Mouse (Mus musculus) forebrain, embryonic 15.5 days (tissue): ENCODE data around the gene Cdkal1. TPM values are rescaled to one million over a fixed set of nuclear protein-coding genes. Genes with fewer than 3 reads are reported as not detected.

Experiments
- ATAC-seq: fragments of 200-750 bp; cut with Nextera tagmentation; replicated peaks from 2 replicates; pipeline ENCODE4 v1.8.0; 2017; ENCODE audit warnings: mild to moderate bottlenecking, moderate TSS enrichment, moderate library complexity
- H3K27ac ChIP-seq: fragments of 300-500 bp; sonication (generic); replicated peaks from 2 replicates; pipeline ENCODE4 v1.5.1; 2015; ENCODE audit warnings: mild to moderate bottlenecking, inconsistent platforms
- H3K27me3 ChIP-seq: fragments of 300-500 bp; sonication (generic); 2 replicates; pipeline ENCODE4 v1.6.1; 2015; ENCODE audit warnings: inconsistent platforms
- H3K36me3 ChIP-seq: fragments of 300-500 bp; sonication (generic); 2 replicates; pipeline ENCODE4 v1.6.1; 2015; ENCODE audit warnings: mild to moderate bottlenecking, inconsistent platforms
- H3K4me1 ChIP-seq: fragments of 300-500 bp; sonication (generic); 2 replicates; pipeline ENCODE4 v1.6.1; 2015; ENCODE audit warnings: inconsistent platforms
- H3K4me2 ChIP-seq: fragments of 300-500 bp; sonication (generic); replicated peaks from 2 replicates; pipeline ENCODE4 v1.6.1; 2015; ENCODE audit warnings: mild to moderate bottlenecking, inconsistent platforms
- H3K4me3 ChIP-seq: fragments of 300-500 bp; sonication (generic); 2 replicates; pipeline ENCODE4 v1.5.1; 2015; ENCODE audit warnings: mild to moderate bottlenecking, inconsistent platforms
- H3K9ac ChIP-seq: fragments of 300-500 bp; sonication (generic); replicated peaks from 2 replicates; pipeline ENCODE4 v1.6.1; 2015; ENCODE audit warnings: mild to moderate bottlenecking, inconsistent platforms
- H3K9me3 ChIP-seq: fragments of 300-500 bp; sonication (generic); 2 replicates; pipeline ENCODE4 v1.6.1; 2016; ENCODE audit warnings: inconsistent platforms
- WGBS: fragments of 180-500 bp; shearing (Covaris S2); methylation state at CpG from one replicate; pipeline ENCODE4 v1.1.7; 2015; ENCODE audit warnings: mixed read lengths; 5-methylcytosine and 5-hydroxymethylcytosine counted together
- polyA plus RNA-seq: library from polyadenylated mRNA; unstranded; fragments of >200 nt; fragmentation: Nextera tagmentation; extraction: Ambion mirVana; gene quantifications from 2 replicates; pipeline ENCODE4 v1.2.1, GENCODE M21; 2015

Cdkal1 gene
- polyA plus RNA-seq, 1 experiment from 2014 or later = 28.0 TPM

GRCm38 (mm10) chr13:29437067-29437466, 418.4 kb downstream of the Cdkal1 start:
- no peak overlapping the region for H3K4me3 ChIP-seq
- no peak overlapping the region for H3K9ac ChIP-seq
- no peaks in the 10 kb centered on the region for H3K36me3 ChIP-seq
- H3K4me2 ChIP-seq = no peak overlapping the region
- WGBS = 68% methylated on average over 2 of the region's 2 CpGs
- H3K4me1 ChIP-seq = peaks cover 12% of the 10 kb centered on the region
- ATAC-seq = no peak
- no peak overlapping the region for H3K27ac ChIP-seq
- H3K9me3 ChIP-seq = no peaks in the 10 kb centered on the region
- H3K27me3 ChIP-seq = no peaks in the 10 kb centered on the region

GRCm38 (mm10) chr13:29434726-29435125, 420.7 kb downstream of the Cdkal1 start:
- Histone ChIP-seq H3K36me3 (no peaks in the 10 kb centered on the region), H3K9me3 (no peaks in the 10 kb centered on the region), H3K27me3 (no peaks in the 10 kb centered on the region), H3K4me2 (no peak overlapping the region), H3K27ac (peak overlapping the region; percentile 67), H3K4me1 (peaks cover 15% of the 10 kb centered on the region), H3K9ac (no peak overlapping the region), H3K4me3 (no peak overlapping the region)
- peak; percentile 83 for ATAC-seq
- WGBS = 39% methylated on average over 4 of the region's 4 CpGs

GRCm38 (mm10) chr13:29430919-29431318, 424.6 kb downstream of the Cdkal1 start:
- Histone ChIP-seq H3K9ac (no peak overlapping the region), H3K9me3 (no peaks in the 10 kb centered on the region), H3K4me1 (peaks cover 15% of the 10 kb centered on the region), H3K36me3 (no peaks in the 10 kb centered on the region), H3K27ac (no peak overlapping the region), H3K4me2 (no peak overlapping the region), H3K27me3 (no peaks in the 10 kb centered on the region), H3K4me3 (no peak overlapping the region)
- ATAC-seq = no peak
- WGBS = 44% methylated on average over 4 of the region's 4 CpGs

GRCm38 (mm10) chr13:29429877-29430276, 425.6 kb downstream of the Cdkal1 start:
- Histone ChIP-seq H3K9ac (no peak overlapping the region), H3K4me1 (peaks cover 15% of the 10 kb centered on the region)

GRCm38 (mm10) chr13:29429196-29429595, 426.3 kb downstream of the Cdkal1 start:
- no peak for ATAC-seq
- 89% methylated on average over 6 of the region's 6 CpGs for WGBS
- Histone ChIP-seq H3K9ac (no peak overlapping the region), H3K9me3 (no peaks in the 10 kb centered on the region), H3K4me1 (peaks cover 9% of the 10 kb centered on the region; the same call in 1 of the 2 replicates), H3K27me3 (no peaks in the 10 kb centered on the region), H3K4me3 (no peak overlapping the region), H3K36me3 (no peaks in the 10 kb centered on the region), H3K27ac (no peak overlapping the region), H3K4me2 (no peak overlapping the region)

More at GRCm38 (mm10) chr13:29429877-29430276, 425.6 kb downstream of the Cdkal1 start:
- no peak for ATAC-seq
- Histone ChIP-seq H3K36me3 (no peaks in the 10 kb centered on the region), H3K27me3 (no peaks in the 10 kb centered on the region), H3K9me3 (no peaks in the 10 kb centered on the region), H3K4me3 (no peak overlapping the region), H3K27ac (no peak overlapping the region), H3K4me2 (no peak overlapping the region)
- 76% methylated on average over 4 of the region's 4 CpGs for WGBS

- 9% methylated on average over 8 of the region's 8 CpGs for WGBS
- no peak overlapping the region for H3K4me2 ChIP-seq
- H3K9me3 ChIP-seq = no peaks in the 10 kb centered on the region
- no peaks in the 10 kb centered on the region for H3K27me3 ChIP-seq
- peaks cover 37% of the 10 kb centered on the region for H3K4me1 ChIP-seq
- no peak overlapping the region for H3K4me3 ChIP-seq
- peak; percentile 93 for ATAC-seq
- H3K27ac ChIP-seq = peak overlapping the region; percentile 86
- H3K36me3 ChIP-seq = no peaks in the 10 kb centered on the region
- H3K9ac ChIP-seq = no peak overlapping the region
These were observed 438.9 kb downstream of the Cdkal1 start for GRCm38 (mm10) chr13:29416450-29417136.

- Histone ChIP-seq H3K27me3 (no peaks in the 10 kb centered on the region), H3K4me1 (peaks cover 37% of the 10 kb centered on the region), H3K4me3 (no peak overlapping the region), H3K27ac (peak overlapping the region; percentile 86), H3K9ac (no peak overlapping the region), H3K9me3 (no peaks in the 10 kb centered on the region), H3K4me2 (no peak overlapping the region), H3K36me3 (no peaks in the 10 kb centered on the region)
- ATAC-seq = peak; percentile 66
- WGBS = 8% methylated on average over 2 of the region's 2 CpGs
These were observed 439.5 kb downstream of the Cdkal1 start for GRCm38 (mm10) chr13:29415967-29416366.

GRCm38 (mm10) chr13:29414878-29415277, 440.6 kb downstream of the Cdkal1 start:
- Histone ChIP-seq H3K36me3 (no peaks in the 10 kb centered on the region), H3K27ac (peak overlapping the region; percentile 86), H3K27me3 (no peaks in the 10 kb centered on the region), H3K9ac (no peak overlapping the region), H3K9me3 (no peaks in the 10 kb centered on the region), H3K4me3 (no peak overlapping the region), H3K4me1 (peaks cover 35% of the 10 kb centered on the region), H3K4me2 (no peak overlapping the region)
- WGBS = 29% methylated on average over 6 of the region's 6 CpGs
- no peak for ATAC-seq

GRCm38 (mm10) chr13:29414470-29414869, 441.0 kb downstream of the Cdkal1 start:
- no peak overlapping the region for H3K4me3 ChIP-seq
- 29% methylated on average over 3 of the region's 3 CpGs for WGBS
- ATAC-seq = no peak

GRCm38 (mm10) chr13:29411176-29411575, 444.3 kb downstream of the Cdkal1 start:
- H3K4me1 ChIP-seq = peaks cover 21% of the 10 kb centered on the region
- H3K4me3 ChIP-seq = no peak overlapping the region
- WGBS = 87% methylated on average over 6 of the region's 6 CpGs
- no peak for ATAC-seq
- H3K27me3 ChIP-seq = no peaks in the 10 kb centered on the region
- H3K9ac ChIP-seq = no peak overlapping the region
- H3K9me3 ChIP-seq = no peaks in the 10 kb centered on the region
- H3K4me2 ChIP-seq = no peak overlapping the region
- no peaks in the 10 kb centered on the region for H3K36me3 ChIP-seq
- no peak overlapping the region for H3K27ac ChIP-seq

More at GRCm38 (mm10) chr13:29414470-29414869, 441.0 kb downstream of the Cdkal1 start:
- Histone ChIP-seq H3K4me1 (peaks cover 35% of the 10 kb centered on the region), H3K9ac (no peak overlapping the region), H3K27ac (peak overlapping the region; percentile 86), H3K36me3 (no peaks in the 10 kb centered on the region), H3K9me3 (no peaks in the 10 kb centered on the region), H3K27me3 (no peaks in the 10 kb centered on the region), H3K4me2 (no peak overlapping the region)

- no peak overlapping the region for H3K4me3 ChIP-seq
- H3K9me3 ChIP-seq = no peaks in the 10 kb centered on the region
- H3K4me2 ChIP-seq = no peak overlapping the region
- H3K9ac ChIP-seq = no peak overlapping the region
- no peak overlapping the region for H3K27ac ChIP-seq
- WGBS = 79% methylated on average over 1 of the region's 1 CpGs
- H3K36me3 ChIP-seq = no peaks in the 10 kb centered on the region
- peaks cover under 1% of the 10 kb centered on the region; the same call in 1 of the 2 replicates for H3K4me1 ChIP-seq
- ATAC-seq = no peak
- H3K27me3 ChIP-seq = no peaks in the 10 kb centered on the region
These were observed 447.9 kb downstream of the Cdkal1 start for GRCm38 (mm10) chr13:29407619-29408018.

GRCm38 (mm10) chr13:29405316-29405715, 450.2 kb downstream of the Cdkal1 start:
- H3K27me3 ChIP-seq = no peaks in the 10 kb centered on the region
- peaks cover 5% of the 10 kb centered on the region for H3K4me1 ChIP-seq
- H3K36me3 ChIP-seq = no peaks in the 10 kb centered on the region
- no peak for ATAC-seq
- no peak overlapping the region for H3K27ac ChIP-seq
- no peak overlapping the region for H3K4me2 ChIP-seq
- H3K4me3 ChIP-seq = no peak overlapping the region
- WGBS = 79% methylated on average over 5 of the region's 5 CpGs
- H3K9me3 ChIP-seq = no peaks in the 10 kb centered on the region
- H3K9ac ChIP-seq = no peak overlapping the region

GRCm38 (mm10) chr13:29403217-29403616, 452.3 kb downstream of the Cdkal1 start:
- peaks cover 20% of the 10 kb centered on the region for H3K4me1 ChIP-seq
- no peak overlapping the region for H3K27ac ChIP-seq
- no peaks in the 10 kb centered on the region for H3K36me3 ChIP-seq
- no peak overlapping the region for H3K9ac ChIP-seq
- no peaks in the 10 kb centered on the region for H3K9me3 ChIP-seq
- no peak for ATAC-seq
- no peak overlapping the region for H3K4me3 ChIP-seq
- H3K4me2 ChIP-seq = no peak overlapping the region
- H3K27me3 ChIP-seq = no peaks in the 10 kb centered on the region
- 79% methylated on average over 5 of the region's 5 CpGs for WGBS
